9 mouse cellular contexts compared by ENCODE assay signal in the genomic region with DNA sequence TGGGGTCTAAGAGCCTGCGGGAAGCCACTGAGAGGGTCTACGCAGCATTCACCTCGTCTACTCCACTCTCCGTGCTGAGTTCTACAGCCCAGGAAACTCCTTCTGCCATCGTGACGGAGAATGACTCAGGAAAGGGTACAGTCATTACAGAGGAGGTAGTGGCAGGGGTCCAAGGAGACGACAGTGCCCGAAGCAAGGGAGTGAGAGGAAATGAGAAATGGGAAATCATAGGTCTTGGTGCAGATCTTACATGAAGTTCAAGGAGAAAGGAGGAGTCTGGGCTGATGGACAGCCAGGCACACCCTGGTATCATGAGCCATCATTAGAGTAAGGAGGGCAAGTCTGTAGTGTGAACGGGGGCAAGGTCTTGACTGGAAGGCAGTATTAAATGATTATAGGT. TPM values are rescaled to one million over a fixed set of nuclear protein-coding genes. Genes with fewer than 3 reads are reported as not detected.
DNase-seq lines count a peak whose midpoint lies in the region; ATAC-seq and TF ChIP-seq lines count a peak whose summit lies in the region.
"Had no signal": no experiment of that assay in that cellular context is flagged by ENCODE, and none has a peak within 500 bp of the region (broad histone marks: within the 10 kb centered on the region; RNA-seq: fewer than 3 reads in every experiment).

No protein-coding gene starts in this region.

- H3K4me1 ChIP-seq in hindbrain, embryonic 14.5 days (replicated peaks; ENCODE audit: control insufficient read depth, insufficient read depth, low read length), result peaks cover 17% of the 10 kb centered on the region
- peaks cover 14% of the 10 kb centered on the region for H3K4me1 ChIP-seq in hindbrain, embryonic 10.5 days (replicated peaks)
- H3K4me1 ChIP-seq in limb, embryonic 12.5 days (replicated peaks), result peaks cover 24% of the 10 kb centered on the region
- H3K4me1 ChIP-seq in midbrain, embryonic 10.5 days, result no peaks in the 10 kb centered on the region

- no peak overlapping the region for H3K9ac ChIP-seq in hindbrain, embryonic 14.5 days
- H3K9ac ChIP-seq in limb, embryonic 12.5 days (replicated peaks), result no peak overlapping the region

- WGBS in hindbrain, embryonic 14.5 days, result 68% methylated on average over 9 of the region's 9 CpGs
- 83% methylated on average over 9 of the region's 9 CpGs for WGBS in hindbrain, embryonic 10.5 days
- whole genome bisulfite sequencing in limb, embryonic 12.5 days, result 60% methylated on average over 9 of the region's 9 CpGs
- 88% methylated on average over 9 of the region's 9 CpGs for WGBS in midbrain, embryonic 10.5 days

- no peaks in the 10 kb centered on the region for H3K27me3 ChIP-seq in hindbrain, embryonic 14.5 days (ENCODE audit: control insufficient read depth, insufficient read depth, low read length)
- H3K27me3 ChIP-seq in hindbrain, embryonic 10.5 days (ENCODE audit: insufficient read depth, poor library complexity, severe bottlenecking), result peaks cover 3% of the 10 kb centered on the region; the same call in 1 of the 2 replicates
- no peaks in the 10 kb centered on the region for H3K27me3 ChIP-seq in C2C12 (ENCODE audit: control insufficient read depth, insufficient read depth, insufficient read length)
- no peaks in the 10 kb centered on the region for H3K27me3 ChIP-seq in limb, embryonic 12.5 days
- H3K27me3 ChIP-seq in midbrain, embryonic 10.5 days (ENCODE audit: low read depth, poor library complexity, severe bottlenecking), result no peaks in the 10 kb centered on the region

- H3K79me2 ChIP-seq in C2C12 (ENCODE audit: control insufficient read depth, insufficient read depth), result no peaks in the 10 kb centered on the region

- H3K4me2 ChIP-seq in hindbrain, embryonic 14.5 days (replicated peaks), result no peak overlapping the region
- peak overlapping the region; percentile 26 for H3K4me2 ChIP-seq in limb, embryonic 12.5 days

- H3ac ChIP-seq in C2C12 (ENCODE audit: control insufficient read depth, insufficient read length, low read depth), result no peak overlapping the region

- no peak for ATAC-seq in hindbrain, embryonic 14.5 days (ENCODE audit: low FRiP score)
- no peak for ATAC-seq in limb, embryonic 12.5 days (ENCODE audit: insufficient number of reproducible peaks, insufficient read depth, low FRiP score, low TSS enrichment, low read depth)

- 0 out of 2 replicates have a peak overlapping the region, but pooled peaks have one; percentile 72 for H3K27ac ChIP-seq in hindbrain, embryonic 14.5 days
- no peak overlapping the region for H3K27ac ChIP-seq in hindbrain, embryonic 10.5 days
- H3K27ac ChIP-seq in limb, embryonic 12.5 days, result peak overlapping the region; percentile 93
- H3K27ac ChIP-seq in midbrain, embryonic 10.5 days (replicated peaks), result no peak overlapping the region

- no peak overlapping the region for H3K4me3 ChIP-seq in hindbrain, embryonic 14.5 days (replicated peaks; ENCODE audit: low read length)
- no peak overlapping the region for H3K4me3 ChIP-seq in hindbrain, embryonic 10.5 days
- H3K4me3 ChIP-seq in C2C12 (ENCODE audit: insufficient read depth, poor library complexity, severe bottlenecking), result no peak overlapping the region
- no peak overlapping the region for H3K4me3 ChIP-seq in limb, embryonic 12.5 days (replicated peaks)
- no peak overlapping the region for H3K4me3 ChIP-seq in midbrain, embryonic 10.5 days

- DNase-seq in hindbrain, embryonic 14.5 days (ENCODE audit: low spot score), result no peak
- no peak for DNase-seq in hindbrain, embryonic 10.5 days (ENCODE audit: low spot score)
- DNase-seq in adrenal gland, postnatal 10 days, result peak; percentile 80
- no peak for DNase-seq in frontal cortex, postnatal 25 days (ENCODE audit: low spot score in 2 of 2)
- DNase-seq in midbrain, embryonic 10.5 days (ENCODE audit: low spot score), result no peak
- no peak for DNase-seq in thymus, postnatal 0 days (ENCODE audit: low spot score)
- DNase-seq: left cerebral cortex, postnatal 4 days had no signal

- no peaks in the 10 kb centered on the region for H3K79me3 ChIP-seq in C2C12 (ENCODE audit: low read depth)

- no peaks in the 10 kb centered on the region for H3K9me3 ChIP-seq in hindbrain, embryonic 14.5 days (ENCODE audit: control insufficient read depth, low read length)
- no peaks in the 10 kb centered on the region for H3K9me3 ChIP-seq in hindbrain, embryonic 10.5 days
- H3K9me3 ChIP-seq in limb, embryonic 12.5 days, result no peaks in the 10 kb centered on the region
- H3K9me3 ChIP-seq in midbrain, embryonic 10.5 days (replicated peaks), result no peaks in the 10 kb centered on the region

- H3K36me3 ChIP-seq in hindbrain, embryonic 14.5 days (replicated peaks; ENCODE audit: control insufficient read depth, insufficient read depth), result no peaks in the 10 kb centered on the region
- no peaks in the 10 kb centered on the region for H3K36me3 ChIP-seq in hindbrain, embryonic 10.5 days
- H3K36me3 ChIP-seq in C2C12 (ENCODE audit: control insufficient read depth, insufficient read depth), result no peaks in the 10 kb centered on the region
- no peaks in the 10 kb centered on the region for H3K36me3 ChIP-seq in limb, embryonic 12.5 days
- H3K36me3 ChIP-seq in midbrain, embryonic 10.5 days, result no peaks in the 10 kb centered on the region

- TF ChIP-seq CTCF in C2C12 (IDR thresholded peaks at IDR 0.05; ENCODE audit: control insufficient read depth, insufficient read depth, insufficient read length), result no peak

TF ChIP-seq in C2C12, 6 proteins besides CTCF, POLR2A, EP300 and RAD21:
- no peak for TF ChIP-seq MYOD1 (IDR thresholded peaks at IDR 0.05; ENCODE audit: control insufficient read depth, insufficient read length, low read depth)
- no peak for TF ChIP-seq CEBPB (IDR thresholded peaks at IDR 0.05; ENCODE audit: low read depth)
- no peak for TF ChIP-seq FOSL1 (IDR thresholded peaks at IDR 0.05; ENCODE audit: insufficient read depth, low read length, poor library complexity, severe bottlenecking)
- no peak for TF ChIP-seq MYOG (IDR thresholded peaks at IDR 0.05; ENCODE audit: control insufficient read depth, extremely low read depth, insufficient read length)
- TF ChIP-seq MAX (IDR thresholded peaks at IDR 0.05), result peak; percentile 10

RNA-seq across cellular contexts. Expression of a gene that starts 37.5 kb away (rescaled TPM):
- polyA plus RNA-seq in hindbrain, embryonic 14.5 days (2014; fragmentation: Nextera tagmentation; extraction: Ambion mirVana), result 5.5 TPM in 2 replicates
- 12.0 and 13.9 TPM in 2 replicates for polyA plus RNA-seq in hindbrain, embryonic 10.5 days (2016; fragmentation: Nextera tagmentation; extraction: Ambion mirVana)
- 0.42 TPM for polyA plus RNA-seq in C2C12 (2012; fragmentation: generic; extraction: Trizol)
- total RNA-seq in adrenal gland, postnatal 10 days (2021), result 10 to 100 TPM; 16.7 to 17.1 TPM
- polyA plus RNA-seq in limb, embryonic 12.5 days (2016; fragmentation: Nextera tagmentation; extraction: Ambion mirVana), result 11.3 and 11.6 TPM in 2 replicates
- polyA plus RNA-seq in midbrain, embryonic 10.5 days (2016; fragmentation: Nextera tagmentation; extraction: Ambion mirVana), result 10.4 and 12.4 TPM in 2 replicates
- polyA plus RNA-seq in thymus, postnatal 0 days (2015; fragmentation: Nextera tagmentation; extraction: Ambion mirVana), result 4.1 and 5.8 TPM in 2 replicates

Comparison
In these comparisons a context has a peak if more than half of its experiments do, and no peak if none do; other contexts are left out.
1. H3K27ac ChIP-seq: peak in hindbrain, embryonic 14.5 days (single experiment) and limb, embryonic 12.5 days (single experiment); none in hindbrain, embryonic 10.5 days (single experiment) and midbrain, embryonic 10.5 days (single experiment).